Comparison of ENCODE assay signal across 28 mouse cellular contexts in genomic region chr9:57963249-57963997, GRCm38 (mm10). TPM values are rescaled to one million over a fixed set of nuclear protein-coding genes. Genes with fewer than 3 reads are reported as not detected.
A peak's percentile ranks its signal among the peaks of the same experiment; 100 is the strongest.
DNase-seq lines count a peak whose midpoint lies in the region; ATAC-seq and TF ChIP-seq lines count a peak whose summit lies in the region.
"Had no signal": no experiment of that assay in that cellular context is flagged by ENCODE, and none has a peak within 500 bp of the region (broad histone marks: within the 10 kb centered on the region; RNA-seq: fewer than 3 reads in every experiment).

No protein-coding gene starts in this region.

- 85% methylated on average over 4 of the region's 4 CpGs for WGBS in heart, embryonic 10.5 days
- WGBS in midbrain, embryonic 11.5 days, result 83% methylated on average over 4 of the region's 4 CpGs
- WGBS in midbrain, postnatal 0 days, result 82% methylated on average over 4 of the region's 4 CpGs

- peaks cover 67% of the 10 kb centered on the region for H3K4me1 ChIP-seq in heart, embryonic 10.5 days
- no peaks in the 10 kb centered on the region for H3K4me1 ChIP-seq in midbrain, embryonic 11.5 days (ENCODE audit: control insufficient read depth, insufficient read depth, low read length)
- H3K4me1 ChIP-seq in midbrain, postnatal 0 days (ENCODE audit: insufficient read depth, low read length), result no peaks in the 10 kb centered on the region
- H3K4me1 ChIP-seq: embryonic facial prominence, embryonic 12.5 days; embryonic facial prominence, embryonic 15.5 days had no signal

- no peak for ATAC-seq in midbrain, embryonic 11.5 days (ENCODE audit: low FRiP score)
- ATAC-seq in midbrain, postnatal 0 days (ENCODE audit: low FRiP score), result no peak
- ATAC-seq: activated CD4-positive, CD25-positive, alpha-beta regulatory T cell, adult 4 months; CD4-positive, CD25-positive, alpha-beta regulatory T cell, adult 4 months; forebrain, embryonic 14.5 days; forebrain, postnatal 0 days; hindbrain, embryonic 16.5 days; intestine, embryonic 15.5 days had no signal

- no peaks in the 10 kb centered on the region for H3K36me3 ChIP-seq in heart, embryonic 10.5 days
- no peaks in the 10 kb centered on the region for H3K36me3 ChIP-seq in midbrain, embryonic 11.5 days (ENCODE audit: control insufficient read depth, insufficient read depth, low read length)
- peaks cover 25% of the 10 kb centered on the region for H3K36me3 ChIP-seq in midbrain, postnatal 0 days (ENCODE audit: insufficient read depth, low read length)
- H3K36me3 ChIP-seq: embryonic facial prominence, embryonic 12.5 days; embryonic facial prominence, embryonic 15.5 days; heart, embryonic 13.5 days; intestine, embryonic 15.5 days had no signal

- TF ChIP-seq CTCF in layer of hippocampus, adult 2 months (conservative IDR thresholded peaks at IDR 0.05), result no peak
- TF ChIP-seq CTCF in midbrain, postnatal 0 days (IDR thresholded peaks at IDR 0.05), result no peak

- DNase-seq in heart, embryonic 10.5 days (ENCODE audit: low spot score), result no peak
- no peak for DNase-seq in heart, postnatal 4 days
- no peak for DNase-seq in layer of hippocampus, adult 2 months (ENCODE audit: low spot score in 2 of 2)
- no peak for DNase-seq in layer of hippocampus, postnatal 25 days (ENCODE audit: extremely low spot score in 1 of 2, low spot score in 1 of 2)
- peak; percentile 78 for DNase-seq in midbrain, embryonic 11.5 days (ENCODE audit: low spot score, missing footprints)
- DNase-seq in midbrain, postnatal 0 days (ENCODE audit: low spot score), result no peak
- no peak for DNase-seq in kidney, adult 11 months
- DNase-seq: adrenal gland, adult 8-10 months; adrenal gland, postnatal 25 days; cerebellum, adult 18-20 months; cerebellum, adult 9-10 months; cerebellum, postnatal 14 days; forebrain, postnatal 0 days; gastrocnemius, postnatal 10 days; gastrocnemius, postnatal 36 days; heart, postnatal 10 days; kidney, adult 18-20 months had no signal

- no peak overlapping the region for H3K4me2 ChIP-seq in midbrain, embryonic 11.5 days
- H3K4me2 ChIP-seq in midbrain, postnatal 0 days (ENCODE audit: low read depth, low read length, poor library complexity, severe bottlenecking), result no peak overlapping the region
- H3K4me2 ChIP-seq: embryonic facial prominence, embryonic 12.5 days; embryonic facial prominence, embryonic 15.5 days; heart, embryonic 13.5 days; hindbrain, embryonic 13.5 days; intestine, embryonic 15.5 days had no signal

- 0 out of 2 replicates have a peak overlapping the region, but pooled peaks have one; percentile 50 for H3K27ac ChIP-seq in heart, embryonic 10.5 days
- peak overlapping the region; percentile 90 for H3K27ac ChIP-seq in layer of hippocampus, adult 2 months
- H3K27ac ChIP-seq in midbrain, embryonic 11.5 days (ENCODE audit: low read depth, low read length), result no peak overlapping the region
- no peak overlapping the region for H3K27ac ChIP-seq in midbrain, postnatal 0 days (ENCODE audit: low read depth, low read length)
- H3K27ac ChIP-seq: embryonic facial prominence, embryonic 12.5 days; embryonic facial prominence, embryonic 15.5 days; heart, embryonic 13.5 days; intestine, embryonic 15.5 days had no signal

- no peak overlapping the region for H3K9ac ChIP-seq in midbrain, embryonic 11.5 days (ENCODE audit: low read length)
- H3K9ac ChIP-seq in midbrain, postnatal 0 days (replicated peaks; ENCODE audit: low read length, poor library complexity, severe bottlenecking), result no peak overlapping the region
- H3K9ac ChIP-seq: embryonic facial prominence, embryonic 12.5 days; embryonic facial prominence, embryonic 15.5 days; forebrain, postnatal 0 days; heart, embryonic 13.5 days; hindbrain, embryonic 13.5 days; intestine, embryonic 15.5 days had no signal

- no peaks in the 10 kb centered on the region for H3K9me3 ChIP-seq in heart, embryonic 10.5 days
- H3K9me3 ChIP-seq in midbrain, embryonic 11.5 days (ENCODE audit: control insufficient read depth, low read length), result no peaks in the 10 kb centered on the region
- H3K9me3 ChIP-seq in midbrain, postnatal 0 days (ENCODE audit: low read length), result no peaks in the 10 kb centered on the region
- H3K9me3 ChIP-seq: embryonic facial prominence, embryonic 12.5 days; embryonic facial prominence, embryonic 15.5 days; heart, embryonic 13.5 days; hindbrain, embryonic 10.5 days; hindbrain, embryonic 13.5 days; intestine, embryonic 15.5 days had no signal

- no peak overlapping the region for H3K4me3 ChIP-seq in heart, embryonic 10.5 days
- no peak overlapping the region for H3K4me3 ChIP-seq in layer of hippocampus, adult 2 months
- H3K4me3 ChIP-seq in midbrain, embryonic 11.5 days (ENCODE audit: low read depth, low read length), result no peak overlapping the region
- H3K4me3 ChIP-seq in midbrain, postnatal 0 days (ENCODE audit: low read depth, low read length), result no peak overlapping the region
- H3K4me3 ChIP-seq: embryonic facial prominence, embryonic 12.5 days; embryonic facial prominence, embryonic 15.5 days; heart, embryonic 13.5 days; hindbrain, embryonic 10.5 days; hindbrain, embryonic 13.5 days; intestine, embryonic 15.5 days had no signal

- peaks cover 20% of the 10 kb centered on the region; the same call in 1 of the 2 replicates for H3K27me3 ChIP-seq in heart, embryonic 10.5 days (ENCODE audit: insufficient read depth, poor library complexity, severe bottlenecking)
- no peaks in the 10 kb centered on the region for H3K27me3 ChIP-seq in midbrain, embryonic 11.5 days (ENCODE audit: control insufficient read depth, insufficient read depth, low read length)
- H3K27me3 ChIP-seq in midbrain, postnatal 0 days (ENCODE audit: insufficient read depth, low read length), result no peaks in the 10 kb centered on the region
- H3K27me3 ChIP-seq: embryonic facial prominence, embryonic 12.5 days; embryonic facial prominence, embryonic 15.5 days; heart, embryonic 13.5 days; hindbrain, embryonic 13.5 days; intestine, embryonic 15.5 days had no signal

RNA-seq across cellular contexts. Expression of gene Sema7a, which starts 23.5 kb away (rescaled TPM):
- polyA plus RNA-seq in heart, embryonic 10.5 days (2016; fragmentation: Nextera tagmentation; extraction: Ambion mirVana), result 0.16 TPM in 1 of 2 replicates, not detected in the other
- 10 to 100 TPM; 26.0 to 30.1 TPM for total RNA-seq in heart, postnatal 4 days (2021)
- 100 to 1,000 TPM in 1 of 2 experiments, 10 to 100 TPM in 1; 94.4 to 102 TPM for total RNA-seq in layer of hippocampus, adult 2 months (2021)
- total RNA-seq in layer of hippocampus, postnatal 25 days (2021), result 10 to 100 TPM; 83.9 to 92.6 TPM
- 0.78 and 1.0 TPM in 2 replicates for polyA plus RNA-seq in midbrain, embryonic 11.5 days (2014; fragmentation: Nextera tagmentation; extraction: Ambion mirVana)
- 42.3 and 49.5 TPM in 2 replicates for total RNA-seq in midbrain, postnatal 0 days (2014; rRNA removed)
- 3.2 and 3.6 TPM in 2 replicates for polyA plus RNA-seq in midbrain, postnatal 0 days (2015; fragmentation: Nextera tagmentation; extraction: Ambion mirVana)
- polyA plus RNA-seq: CD4-positive, CD25-positive, alpha-beta regulatory T cell, adult 4 months had no signal

RNA-seq across cellular contexts. Expression of gene Cyp11a1, which starts 42.8 kb away (rescaled TPM):
- polyA plus RNA-seq in heart, embryonic 10.5 days (2016; fragmentation: Nextera tagmentation; extraction: Ambion mirVana), result 0.10 TPM in 1 of 2 replicates, not detected in the other
- total RNA-seq in heart, postnatal 4 days (2021), result under 1 TPM; 0.45 to 0.69 TPM
- total RNA-seq in layer of hippocampus, adult 2 months (2021), result 1 to 10 TPM in 1 of 2 experiments, under 1 TPM in 1; 0.79 to 1.7 TPM
- total RNA-seq in layer of hippocampus, postnatal 25 days (2021), result 1 to 10 TPM; 1.1 to 3.1 TPM
- 0.12 TPM in 1 of 2 replicates, not detected in the other for polyA plus RNA-seq in midbrain, embryonic 11.5 days (2014; fragmentation: Nextera tagmentation; extraction: Ambion mirVana)
- total RNA-seq in midbrain, postnatal 0 days (2014; rRNA removed), result 0.22 and 1.3 TPM in 2 replicates
- polyA plus RNA-seq in midbrain, postnatal 0 days (2015; fragmentation: Nextera tagmentation; extraction: Ambion mirVana), result 1.3 and 1.5 TPM in 2 replicates
- total RNA-seq: gastrocnemius, postnatal 36 days had no signal
- polyA plus RNA-seq: activated CD4-positive, CD25-positive, alpha-beta regulatory T cell, adult 4 months; CD4-positive, CD25-positive, alpha-beta regulatory T cell, adult 4 months; forebrain, embryonic 11.5 days; hindbrain, embryonic 10.5 days had no signal

RNA-seq across cellular contexts. Expression of gene Ubl7, which starts 52.6 kb away (rescaled TPM):
- polyA plus RNA-seq in heart, embryonic 10.5 days (2016; fragmentation: Nextera tagmentation; extraction: Ambion mirVana), result 110 TPM in 2 replicates
- 10 to 100 TPM; 66.3 to 66.5 TPM for total RNA-seq in heart, postnatal 4 days (2021)
- 10 to 100 TPM; 98.5 to 98.7 TPM for total RNA-seq in layer of hippocampus, adult 2 months (2021)
- total RNA-seq in layer of hippocampus, postnatal 25 days (2021), result 100 to 1,000 TPM; 100 to 101 TPM
- 111 and 112 TPM in 2 replicates for polyA plus RNA-seq in midbrain, embryonic 11.5 days (2014; fragmentation: Nextera tagmentation; extraction: Ambion mirVana)
- 103 and 132 TPM in 2 replicates for total RNA-seq in midbrain, postnatal 0 days (2014; rRNA removed)
- polyA plus RNA-seq in midbrain, postnatal 0 days (2015; fragmentation: Nextera tagmentation; extraction: Ambion mirVana), result 161 and 169 TPM in 2 replicates

Comparison
In these comparisons a context has a peak if more than half of its experiments do, and no peak if none do; other contexts are left out.
1. H3K27ac ChIP-seq: peak in heart, embryonic 10.5 days (single experiment) and layer of hippocampus, adult 2 months (single experiment); none in midbrain, embryonic 11.5 days (single experiment) and midbrain, postnatal 0 days (single experiment).